Mouse (Mus musculus) hindbrain, embryonic 13.5 days (tissue): ENCODE data around the gene Tlcd2. TPM values are rescaled to one million over a fixed set of nuclear protein-coding genes. Genes with fewer than 3 reads are reported as not detected.
A peak's percentile ranks its signal among the peaks of the same experiment; 100 is the strongest.

Experiments used
- ATAC-seq: fragments of 200-750 bp; cut with Nextera tagmentation; 2 replicates; pipeline ENCODE4 v1.8.0; 2017; ENCODE audit warnings: moderate TSS enrichment; ENCODE audit not compliant: low FRiP score
- H3K27ac ChIP-seq: fragments of 300-500 bp; sonication (generic); 2 replicates; pipeline ENCODE4 v1.5.1; 2015; ENCODE audit warnings: inconsistent platforms, mild to moderate bottlenecking, moderate library complexity
- H3K27me3 ChIP-seq: fragments of 300-500 bp; sonication (generic); 2 replicates; pipeline ENCODE4 v1.6.1; 2015; ENCODE audit warnings: mild to moderate bottlenecking, inconsistent platforms
- H3K36me3 ChIP-seq: fragments of 300-500 bp; sonication (generic); 2 replicates; pipeline ENCODE4 v1.6.1; 2015; ENCODE audit warnings: mild to moderate bottlenecking, inconsistent platforms
- H3K4me1 ChIP-seq: fragments of 300-500 bp; sonication (generic); replicated peaks from 2 replicates; pipeline ENCODE4 v1.6.1; 2015; ENCODE audit warnings: inconsistent platforms
- H3K4me2 ChIP-seq: fragments of 300-500 bp; sonication (generic); 2 replicates; pipeline ENCODE4 v1.6.1; 2015; ENCODE audit warnings: inconsistent platforms, mild to moderate bottlenecking, moderate library complexity
- H3K4me3 ChIP-seq: fragments of 300-500 bp; sonication (generic); 2 replicates; pipeline ENCODE4 v1.5.1; 2015; ENCODE audit warnings: mild to moderate bottlenecking, inconsistent platforms
- H3K9ac ChIP-seq: fragments of 300-500 bp; sonication (generic); 2 replicates; pipeline ENCODE4 v1.6.1; 2015; ENCODE audit warnings: mild to moderate bottlenecking, inconsistent platforms
- H3K9me3 ChIP-seq: fragments of 300-500 bp; sonication (generic); 2 replicates; pipeline ENCODE4 v1.6.1; 2016; ENCODE audit warnings: inconsistent platforms
- WGBS: fragments of 180-500 bp; shearing (Covaris S2); methylation state at CpG from one replicate; pipeline ENCODE4 v1.1.7; 2015; 5-methylcytosine and 5-hydroxymethylcytosine counted together
- polyA plus RNA-seq: library from polyadenylated mRNA; unstranded; fragments of >200 nt; fragmentation: Nextera tagmentation; extraction: Ambion mirVana; gene quantifications from 2 replicates; pipeline ENCODE4 v1.2.1, GENCODE M21; 2015

Tlcd2 gene
- 2.7 and 3.4 TPM in 2 replicates for polyA plus RNA-seq

- Histone ChIP-seq H3K4me3 (peak within 1 kb of the TSS; percentile 76), H3K36me3 (peaks cover 17% of the 10 kb centered on the region), H3K9ac (peak within 1 kb of the TSS; percentile 81), H3K4me1 (peaks cover 36% of the 10 kb centered on the region), H3K4me2 (peak within 1 kb of the TSS; percentile 98), H3K9me3 (no peaks in the 10 kb centered on the region), H3K27me3 (no peaks in the 10 kb centered on the region), H3K27ac (peak within 1 kb of the TSS; percentile 87)
- ATAC-seq, result peak; percentile 96
- WGBS, result under 1% methylated on average over 46 of the region's 46 CpGs
These were observed at the start of gene Tlcd2 for GRCm38 (mm10) chr11:75460844-75461742. Gene Tlcd2 (plus strand): TSS chr11:75461715.

- no peak overlapping the region for H3K9ac ChIP-seq
- H3K27ac ChIP-seq, result no peak overlapping the region
- 51% methylated on average over 7 of the region's 7 CpGs for WGBS
- no peak for ATAC-seq
- H3K27me3 ChIP-seq, result no peaks in the 10 kb centered on the region
- no peaks in the 10 kb centered on the region for H3K36me3 ChIP-seq
- H3K9me3 ChIP-seq, result no peaks in the 10 kb centered on the region
- no peak overlapping the region for H3K4me3 ChIP-seq
- H3K4me2 ChIP-seq, result no peak overlapping the region
- peaks cover 3% of the 10 kb centered on the region; the same call in 1 of the 2 replicates for H3K4me1 ChIP-seq
These were observed 46.4 kb upstream of the Tlcd2 start for GRCm38 (mm10) chr11:75415096-75415495.

GRCm38 (mm10) chr11:75415994-75416393 is 45.5 kb upstream of the Tlcd2 start:
- H3K4me1 ChIP-seq, result peaks cover 3% of the 10 kb centered on the region; the same call in 1 of the 2 replicates
- ATAC-seq, result no peak
- no peak overlapping the region for H3K4me2 ChIP-seq
- no peak overlapping the region for H3K27ac ChIP-seq
- H3K4me3 ChIP-seq, result no peak overlapping the region
- no peaks in the 10 kb centered on the region for H3K9me3 ChIP-seq
- H3K27me3 ChIP-seq, result no peaks in the 10 kb centered on the region
- H3K9ac ChIP-seq, result no peak overlapping the region
- 91% methylated on average over 13 of the region's 13 CpGs for WGBS
- H3K36me3 ChIP-seq, result no peaks in the 10 kb centered on the region

- WGBS, result 84% methylated on average over 7 of the region's 7 CpGs
These were observed 41.5 kb upstream of the Tlcd2 start for GRCm38 (mm10) chr11:75420037-75420436.

GRCm38 (mm10) chr11:75420810-75421374 is 40.6 kb upstream of the Tlcd2 start:
- H3K9me3 ChIP-seq, result no peaks in the 10 kb centered on the region
- 66% methylated on average over 5 of the region's 5 CpGs for WGBS
- H3K4me1 ChIP-seq, result peaks cover 10% of the 10 kb centered on the region; the same call in 1 of the 2 replicates
- H3K27ac ChIP-seq, result no peak overlapping the region
- no peak for ATAC-seq
- H3K27me3 ChIP-seq, result no peaks in the 10 kb centered on the region
- no peak overlapping the region for H3K4me3 ChIP-seq
- peak overlapping the region; percentile 19; the same call in 1 of the 2 replicates for H3K9ac ChIP-seq
- H3K36me3 ChIP-seq, result no peaks in the 10 kb centered on the region
- H3K4me2 ChIP-seq, result peak overlapping the region; percentile 27; the same call in 1 of the 2 replicates

More at GRCm38 (mm10) chr11:75420037-75420436, 41.5 kb upstream of the Tlcd2 start:
- Histone ChIP-seq H3K4me1 (peaks cover 10% of the 10 kb centered on the region; the same call in 1 of the 2 replicates), H3K9me3 (no peaks in the 10 kb centered on the region), H3K4me2 (no peak overlapping the region), H3K9ac (no peak overlapping the region), H3K27me3 (no peaks in the 10 kb centered on the region), H3K36me3 (no peaks in the 10 kb centered on the region), H3K4me3 (no peak overlapping the region), H3K27ac (no peak overlapping the region)
- ATAC-seq, result no peak

- H3K9me3 ChIP-seq, result no peaks in the 10 kb centered on the region
- H3K4me3 ChIP-seq, result peak overlapping the region; percentile 20; the same call in 1 of the 2 replicates
- H3K4me1 ChIP-seq, result peaks cover 10% of the 10 kb centered on the region; the same call in 1 of the 2 replicates
- 31% methylated on average over 6 of the region's 6 CpGs for WGBS
- peak overlapping the region; percentile 27; the same call in 1 of the 2 replicates for H3K4me2 ChIP-seq
- ATAC-seq, result no peak
- no peak overlapping the region for H3K27ac ChIP-seq
- H3K36me3 ChIP-seq, result no peaks in the 10 kb centered on the region
- H3K27me3 ChIP-seq, result no peaks in the 10 kb centered on the region
- H3K9ac ChIP-seq, result peak overlapping the region; percentile 29; the same call in 1 of the 2 replicates
These were observed 40.0 kb upstream of the Tlcd2 start for GRCm38 (mm10) chr11:75421375-75422012.

GRCm38 (mm10) chr11:75422013-75422792 is 39.3 kb upstream of the Tlcd2 start, which contains the start of gene Serpinf1:
Gene Serpinf1 (minus strand): TSS chr11:75422701.
- Histone ChIP-seq H3K27me3 (no peaks in the 10 kb centered on the region), H3K27ac (no peak within 1 kb of the TSS), H3K4me1 (peaks cover 10% of the 10 kb centered on the region; the same call in 1 of the 2 replicates), H3K4me3 (peak within 1 kb of the TSS; percentile 20; the same call in 1 of the 2 replicates), H3K36me3 (no peaks in the 10 kb centered on the region), H3K9me3 (no peaks in the 10 kb centered on the region), H3K9ac (peak within 1 kb of the TSS; percentile 29; the same call in 1 of the 2 replicates), H3K4me2 (peak within 1 kb of the TSS; percentile 27; the same call in 1 of the 2 replicates)
- WGBS, result 40% methylated on average over 10 of the region's 10 CpGs
- no peak for ATAC-seq

- no peaks in the 10 kb centered on the region for H3K36me3 ChIP-seq
- no peaks in the 10 kb centered on the region for H3K9me3 ChIP-seq
- ATAC-seq, result no peak
- H3K4me3 ChIP-seq, result no peak overlapping the region
- H3K9ac ChIP-seq, result no peak overlapping the region
- 89% methylated on average over 3 of the region's 3 CpGs for WGBS
- H3K27me3 ChIP-seq, result no peaks in the 10 kb centered on the region
- no peak overlapping the region for H3K27ac ChIP-seq
- no peak overlapping the region for H3K4me2 ChIP-seq
- H3K4me1 ChIP-seq, result peaks cover 10% of the 10 kb centered on the region; the same call in 1 of the 2 replicates
These were observed 38.4 kb upstream of the Tlcd2 start for GRCm38 (mm10) chr11:75423091-75423490.

- no peak for ATAC-seq
- Histone ChIP-seq H3K27me3 (no peaks in the 10 kb centered on the region), H3K9me3 (no peaks in the 10 kb centered on the region), H3K4me1 (peaks cover 10% of the 10 kb centered on the region; the same call in 1 of the 2 replicates), H3K4me3 (no peak overlapping the region), H3K27ac (no peak overlapping the region), H3K9ac (no peak overlapping the region), H3K4me2 (no peak overlapping the region), H3K36me3 (no peaks in the 10 kb centered on the region)
- WGBS, result 93% methylated on average over 9 of the region's 9 CpGs
These were observed 37.5 kb upstream of the Tlcd2 start for GRCm38 (mm10) chr11:75424033-75424432.

- ATAC-seq, result no peak
- 94% methylated on average over 3 of the region's 3 CpGs for WGBS
- H3K27ac ChIP-seq, result no peak overlapping the region
These were observed 37.1 kb upstream of the Tlcd2 start for GRCm38 (mm10) chr11:75424459-75424858.

GRCm38 (mm10) chr11:75429019-75429705 is 32.4 kb upstream of the Tlcd2 start:
- Histone ChIP-seq H3K27me3 (no peaks in the 10 kb centered on the region), H3K4me3 (no peak overlapping the region), H3K4me1 (no peaks in the 10 kb centered on the region), H3K36me3 (no peaks in the 10 kb centered on the region), H3K9ac (no peak overlapping the region), H3K4me2 (no peak overlapping the region), H3K27ac (no peak overlapping the region), H3K9me3 (no peaks in the 10 kb centered on the region)
- no peak for ATAC-seq
- WGBS, result 90% methylated on average over 9 of the region's 9 CpGs

More at GRCm38 (mm10) chr11:75424459-75424858, 37.1 kb upstream of the Tlcd2 start:
- Histone ChIP-seq H3K4me2 (no peak overlapping the region), H3K9ac (no peak overlapping the region), H3K36me3 (no peaks in the 10 kb centered on the region), H3K4me1 (peaks cover 10% of the 10 kb centered on the region; the same call in 1 of the 2 replicates), H3K27me3 (no peaks in the 10 kb centered on the region), H3K4me3 (no peak overlapping the region), H3K9me3 (no peaks in the 10 kb centered on the region)
